Mouse (Mus musculus) hindbrain, postnatal 0 days (tissue): Measurements from ENCODE around the gene Fgd6. TPM values are rescaled to one million over a fixed set of nuclear protein-coding genes. Genes with fewer than 3 reads are reported as not detected.
A peak's percentile ranks its signal among the peaks of the same experiment; 100 is the strongest.

Experiments
- ATAC-seq: fragments of 200-750 bp; cut with Nextera tagmentation; 2 replicates; pipeline ENCODE4 v1.8.0; 2017; ENCODE audit warnings: mild to moderate bottlenecking, moderate TSS enrichment, moderate library complexity
- DNase-seq: peaks from one replicate; pipeline ENCODE4 v3.0.0-alpha.2; 2015; ENCODE audit warnings: low spot score
- H3K27ac ChIP-seq: fragments of 300-500 bp; sonication (generic); 2 replicates; pipeline ENCODE4 v1.5.1; 2014; ENCODE audit warnings: mild to moderate bottlenecking
- H3K27me3 ChIP-seq: fragments of 300-500 bp; sonication (generic); 2 replicates; pipeline ENCODE4 v1.6.1; 2014; ENCODE audit warnings: low read length, mixed read lengths; ENCODE audit not compliant: insufficient read depth
- H3K36me3 ChIP-seq: fragments of 300-500 bp; sonication (generic); 2 replicates; pipeline ENCODE4 v1.6.1; 2014; ENCODE audit warnings: low read length, mixed read lengths; ENCODE audit not compliant: insufficient read depth
- H3K4me1 ChIP-seq: fragments of 300-500 bp; sonication (generic); 2 replicates; pipeline ENCODE4 v1.6.1; 2014; ENCODE audit warnings: antibody characterized with exemption, low read length, mixed read lengths; ENCODE audit not compliant: insufficient read depth
- H3K4me2 ChIP-seq: fragments of 300-500 bp; sonication (generic); 2 replicates; pipeline ENCODE4 v1.6.1; 2014; ENCODE audit warnings: low read depth, mild to moderate bottlenecking, low read length, moderate library complexity, mixed read lengths
- H3K4me3 ChIP-seq: fragments of 300-500 bp; sonication (generic); 2 replicates; pipeline ENCODE4 v1.5.1; 2014; ENCODE audit warnings: low read length
- H3K9ac ChIP-seq: fragments of 300-500 bp; sonication (generic); replicated peaks from 2 replicates; pipeline ENCODE4 v1.6.1; 2014; ENCODE audit warnings: mild to moderate bottlenecking, low read length, moderate library complexity, mixed read lengths
- H3K9me3 ChIP-seq: fragments of 300-500 bp; sonication (generic); 2 replicates; pipeline ENCODE4 v1.6.1; 2016; ENCODE audit warnings: low read length, mixed read lengths
- CTCF ChIP-seq: IDR thresholded peaks from 2 replicates; pipeline ENCODE4 v1.5.1; 2016; ENCODE audit warnings: antibody characterized with exemption, control low read depth, low read depth
- WGBS: fragments of 180-500 bp; shearing (Covaris S2); extraction: QIAGEN DNeasy Blood & Tissue Kit; methylation state at CpG from one replicate; pipeline ENCODE4 v1.1.7; 2014; 5-methylcytosine and 5-hydroxymethylcytosine counted together
- polyA plus RNA-seq: library from polyadenylated mRNA; unstranded; fragments of >200 nt; fragmentation: Nextera tagmentation; extraction: Ambion mirVana; gene quantifications from 2 replicates; pipeline ENCODE4 v1.2.1, GENCODE M21; 2015
- total RNA-seq: library from RNA; depleted of rRNA; stranded (reverse); fragments of >200 nt; gene quantifications from 2 replicates; pipeline ENCODE4 v1.2.3, GENCODE M21; 2014

Fgd6 gene
- total and polyA plus RNA-seq, 2 experiments from 2014 or later, result 2.0 to 5.2 TPM

- DNase-seq, result no peak
- Histone ChIP-seq H3K4me2 (no peak overlapping the region), H3K9me3 (no peaks in the 10 kb centered on the region), H3K36me3 (peaks cover 5% of the 10 kb centered on the region; the same call in 1 of the 2 replicates), H3K4me1 (no peaks in the 10 kb centered on the region), H3K27ac (no peak overlapping the region), H3K9ac (no peak overlapping the region), H3K4me3 (no peak overlapping the region), H3K27me3 (no peaks in the 10 kb centered on the region)
- no peak for ATAC-seq
- TF ChIP-seq CTCF, result no peak
- 77% methylated on average over 3 of the region's 3 CpGs for WGBS
Observed at GRCm38 (mm10) chr10:94140227-94140931, 104.6 kb downstream of the Fgd6 start.

GRCm38 (mm10) chr10:94142427-94142826 lies 106.6 kb downstream of the Fgd6 start:
- no peak for TF ChIP-seq CTCF
- no peak overlapping the region for H3K4me3 ChIP-seq
- H3K27ac ChIP-seq, result no peak overlapping the region
- ATAC-seq (no peak), DNase-seq (no peak)
- no peaks in the 10 kb centered on the region for H3K4me1 ChIP-seq
- 94% methylated on average over 3 of the region's 3 CpGs for WGBS
- H3K9ac ChIP-seq, result no peak overlapping the region
- H3K4me2 ChIP-seq, result no peak overlapping the region
- no peaks in the 10 kb centered on the region for H3K9me3 ChIP-seq
- H3K36me3 ChIP-seq, result peaks cover 5% of the 10 kb centered on the region; the same call in 1 of the 2 replicates
- H3K27me3 ChIP-seq, result no peaks in the 10 kb centered on the region

- DNase-seq (peak; percentile 56), ATAC-seq (no peak)
- H3K9me3 ChIP-seq, result no peaks in the 10 kb centered on the region
- H3K9ac ChIP-seq, result no peak overlapping the region
- no peak overlapping the region for H3K27ac ChIP-seq
- no peak for TF ChIP-seq CTCF
- H3K4me1 ChIP-seq, result no peaks in the 10 kb centered on the region; the same call in 1 of the 2 replicates
- no peaks in the 10 kb centered on the region for H3K36me3 ChIP-seq
- H3K4me2 ChIP-seq, result no peak overlapping the region
- 46% methylated on average over 5 of the region's 5 CpGs for WGBS
- no peaks in the 10 kb centered on the region for H3K27me3 ChIP-seq
- no peak overlapping the region for H3K4me3 ChIP-seq
Observed at GRCm38 (mm10) chr10:94144581-94144980, 108.8 kb downstream of the Fgd6 start.

- ATAC-seq, result peak; percentile 71
- peak overlapping the region; percentile 89; the same call in 1 of the 2 replicates for H3K27ac ChIP-seq
- H3K9me3 ChIP-seq, result no peaks in the 10 kb centered on the region
- H3K27me3 ChIP-seq, result no peaks in the 10 kb centered on the region
- TF ChIP-seq CTCF, result no peak
- WGBS, result 13% methylated on average over 8 of the region's 8 CpGs
- H3K9ac ChIP-seq, result peak overlapping the region; percentile 80
- peak overlapping the region; percentile 82 for H3K4me2 ChIP-seq
- peak overlapping the region; percentile 78 for H3K4me3 ChIP-seq
- no peaks in the 10 kb centered on the region; the same call in 1 of the 2 replicates for H3K4me1 ChIP-seq
- peak; percentile 71 for DNase-seq
- no peaks in the 10 kb centered on the region for H3K36me3 ChIP-seq
Observed at GRCm38 (mm10) chr10:94147391-94147755, 111.6 kb downstream of the Fgd6 start.

GRCm38 (mm10) chr10:94147756-94148531 lies 112.1 kb downstream of the Fgd6 start, which contains the start of gene Nr2c1:
Gene Nr2c1 (plus strand): TSS chr10:94148023.
- H3K4me3 ChIP-seq, result peak within 1 kb of the TSS; percentile 78
- WGBS, result 2% methylated on average over 63 of the region's 64 CpGs
- peak; percentile 94 for DNase-seq

GRCm38 (mm10) chr10:94151488-94151887 lies 115.7 kb downstream of the Fgd6 start:
- Histone ChIP-seq H3K36me3 (no peaks in the 10 kb centered on the region), H3K4me3 (no peak overlapping the region), H3K4me2 (no peak overlapping the region), H3K27ac (no peak overlapping the region), H3K27me3 (no peaks in the 10 kb centered on the region), H3K9ac (no peak overlapping the region), H3K9me3 (no peaks in the 10 kb centered on the region), H3K4me1 (no peaks in the 10 kb centered on the region; the same call in 1 of the 2 replicates)
- ATAC-seq (no peak), DNase-seq (no peak)
- no peak for TF ChIP-seq CTCF
- WGBS, result 87% methylated on average over 4 of the region's 4 CpGs

More at GRCm38 (mm10) chr10:94147756-94148531, 112.1 kb downstream of the Fgd6 start, which contains the start of gene Nr2c1:
- H3K27ac ChIP-seq, result peak within 1 kb of the TSS; percentile 89
- no peaks in the 10 kb centered on the region for H3K27me3 ChIP-seq
- no peaks in the 10 kb centered on the region for H3K9me3 ChIP-seq
- H3K36me3 ChIP-seq, result no peaks in the 10 kb centered on the region
- ATAC-seq, result peak; percentile 94
- H3K9ac ChIP-seq, result peak within 1 kb of the TSS; percentile 80
- peak within 1 kb of the TSS; percentile 82 for H3K4me2 ChIP-seq
- peak; percentile 79 for TF ChIP-seq CTCF
- H3K4me1 ChIP-seq, result no peaks in the 10 kb centered on the region; the same call in 1 of the 2 replicates
